Mouse (Mus musculus) heart, postnatal 0 days (tissue): ENCODE results near the gene Ccdc27. TPM values are rescaled to one million over a fixed set of nuclear protein-coding genes. Genes with fewer than 3 reads are reported as not detected.

ENCODE experiments used
- ATAC-seq: fragments of 200-750 bp; cut with Nextera tagmentation; 2 replicates; pipeline ENCODE4 v1.8.0; 2017; ENCODE audit warnings: low read depth, moderate number of reproducible peaks, moderate library complexity; ENCODE audit not compliant: insufficient read depth
- DNase-seq: peaks from one replicate; pipeline ENCODE4 v3.0.0-alpha.2; 2016; ENCODE audit warnings: low spot score
- H3K27ac ChIP-seq: fragments of 300-500 bp; sonication (generic); 2 replicates; pipeline ENCODE4 v1.5.1; 2014; ENCODE audit warnings: low read depth, mild to moderate bottlenecking
- H3K27me3 ChIP-seq: fragments of 300-500 bp; sonication (generic); 2 replicates; pipeline ENCODE4 v1.6.1; 2014; ENCODE audit warnings: low read length, mixed read lengths; ENCODE audit not compliant: control insufficient read depth, insufficient read depth
- H3K36me3 ChIP-seq: fragments of 300-500 bp; sonication (generic); replicated peaks from 2 replicates; pipeline ENCODE4 v1.6.1; 2014; ENCODE audit warnings: low read length, mixed read lengths; ENCODE audit not compliant: control insufficient read depth, insufficient read depth
- H3K4me1 ChIP-seq: fragments of 300-500 bp; sonication (generic); 2 replicates; pipeline ENCODE4 v1.6.1; 2014; ENCODE audit warnings: antibody characterized with exemption; ENCODE audit not compliant: control insufficient read depth, insufficient read depth
- H3K4me2 ChIP-seq: fragments of 300-500 bp; sonication (generic); 2 replicates; pipeline ENCODE4 v1.6.1; 2014; ENCODE audit warnings: low read depth, mild to moderate bottlenecking, low read length, moderate library complexity
- H3K4me3 ChIP-seq: fragments of 300-500 bp; sonication (generic); 2 replicates; pipeline ENCODE4 v1.5.1; 2014; ENCODE audit warnings: low read depth, low read length
- H3K9ac ChIP-seq: fragments of 300-500 bp; sonication (generic); replicated peaks from 2 replicates; pipeline ENCODE4 v1.6.1; 2014; ENCODE audit warnings: low read depth, low read length, mixed read lengths
- H3K9me3 ChIP-seq: fragments of 300-500 bp; sonication (generic); replicated peaks from 2 replicates; pipeline ENCODE4 v1.6.1; 2016; ENCODE audit warnings: low read length; ENCODE audit not compliant: control insufficient read depth
- CTCF ChIP-seq: IDR thresholded peaks from 2 replicates; pipeline ENCODE4 v1.5.1; 2016; ENCODE audit warnings: antibody characterized with exemption, control low read depth, low read depth
- EP300 ChIP-seq: IDR thresholded peaks from 2 replicates; pipeline ENCODE4 v1.6.1; 2016; ENCODE audit warnings: antibody characterized with exemption, low read depth
- WGBS: fragments of 180-500 bp; shearing (Covaris S2); extraction: QIAGEN DNeasy Blood & Tissue Kit; methylation state at CpG from one replicate; pipeline ENCODE4 v1.1.7; 2014; 5-methylcytosine and 5-hydroxymethylcytosine counted together
- polyA plus RNA-seq: library from polyadenylated mRNA; unstranded; fragments of >200 nt; fragmentation: Nextera tagmentation; extraction: Ambion mirVana; gene quantifications from 2 replicates; pipeline ENCODE4 v1.2.1, GENCODE M21; 2015
- total RNA-seq: library from RNA; depleted of rRNA; stranded (reverse); fragments of >200 nt; gene quantifications from 2 replicates; pipeline ENCODE4 v1.2.3, GENCODE M21; 2014; ENCODE audit warnings: low replicate concordance

Ccdc27 gene
- total and polyA plus RNA-seq, 2 experiments from 2014 or later: not detected

DNA sequence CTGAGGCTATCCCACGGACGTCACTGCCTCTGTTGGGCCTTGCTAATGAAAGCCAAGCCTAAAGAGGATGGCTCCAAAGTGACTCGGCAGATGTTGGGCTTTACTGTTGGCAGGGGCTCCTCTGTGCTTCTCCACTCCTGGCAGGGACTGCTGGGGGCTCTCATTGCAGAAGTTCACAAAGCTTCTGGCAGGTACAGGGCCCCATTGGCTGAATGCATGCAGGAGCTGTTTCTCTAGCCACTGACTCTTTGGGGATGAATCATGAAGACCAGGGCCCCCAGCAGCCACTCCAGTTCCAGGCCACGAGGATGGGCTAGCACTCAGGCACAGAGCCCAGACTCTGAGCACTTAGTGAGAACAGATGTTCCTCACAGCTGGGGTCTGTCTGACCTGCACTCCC, 15.2 kb upstream of the Ccdc27 start:
- no peak overlapping the region for H3K4me3 ChIP-seq
- no peak overlapping the region for H3K27ac ChIP-seq
- no peaks in the 10 kb centered on the region for H3K4me1 ChIP-seq
- no peaks in the 10 kb centered on the region for H3K27me3 ChIP-seq
- WGBS: 53% methylated on average over 4 of the region's 4 CpGs
- no peak overlapping the region for H3K4me2 ChIP-seq
- no peaks in the 10 kb centered on the region for H3K9me3 ChIP-seq
- ATAC-seq (no peak), DNase-seq (no peak)
- no peak overlapping the region for H3K9ac ChIP-seq
- no peak for TF ChIP-seq EP300
- no peak for TF ChIP-seq CTCF
- H3K36me3 ChIP-seq: no peaks in the 10 kb centered on the region

GRCm38 (mm10) chr4:154056661-154057060, 14.2 kb upstream of the Ccdc27 start:
- Histone ChIP-seq H3K27ac (0 out of 2 replicates have a peak overlapping the region, but pooled peaks have one; percentile 9), H3K9me3 (no peaks in the 10 kb centered on the region), H3K9ac (no peak overlapping the region), H3K4me2 (no peak overlapping the region), H3K4me3 (no peak overlapping the region), H3K4me1 (no peaks in the 10 kb centered on the region), H3K27me3 (no peaks in the 10 kb centered on the region), H3K36me3 (no peaks in the 10 kb centered on the region)
- WGBS: 27% methylated on average over 2 of the region's 2 CpGs
- TF ChIP-seq CTCF: no peak
- no peak for TF ChIP-seq EP300
- ATAC-seq: no peak
- no peak for DNase-seq

DNA sequence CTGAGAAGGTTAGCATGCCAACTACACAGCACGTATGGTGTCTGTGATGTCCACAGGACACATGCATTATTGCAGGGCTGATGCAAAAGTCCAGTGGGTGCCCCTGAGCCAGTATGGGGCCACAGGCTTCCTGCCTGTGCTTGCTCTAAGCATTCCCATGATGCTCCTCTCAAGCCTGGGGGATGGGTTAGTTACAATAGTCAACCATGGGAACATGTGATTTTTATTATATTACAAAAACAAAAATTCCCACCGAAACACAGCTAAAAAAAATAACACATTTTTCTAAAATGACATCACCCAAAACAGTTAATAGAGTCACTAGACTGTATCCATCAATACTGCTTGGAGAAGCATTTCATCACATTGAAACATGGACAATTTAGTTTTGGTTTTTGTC, 13.6 kb upstream of the Ccdc27 start:
- 56% methylated on average over 2 of the region's 2 CpGs for WGBS
- Histone ChIP-seq H3K27ac (0 out of 2 replicates have a peak overlapping the region, but pooled peaks have one; percentile 26), H3K9ac (no peak overlapping the region), H3K36me3 (no peaks in the 10 kb centered on the region), H3K4me1 (no peaks in the 10 kb centered on the region), H3K27me3 (no peaks in the 10 kb centered on the region), H3K4me2 (no peak overlapping the region), H3K4me3 (no peak overlapping the region), H3K9me3 (no peaks in the 10 kb centered on the region)
- DNase-seq (no peak), ATAC-seq (no peak)
- no peak for TF ChIP-seq EP300
- TF ChIP-seq CTCF: no peak

- peak overlapping the region; percentile 26; the same call in 1 of the 2 replicates for H3K27ac ChIP-seq
- H3K4me3 ChIP-seq: no peak overlapping the region
- no peak for ATAC-seq
- TF ChIP-seq EP300: no peak
- no peak for TF ChIP-seq CTCF
- DNase-seq: no peak
- no peaks in the 10 kb centered on the region for H3K27me3 ChIP-seq
- WGBS: 60% methylated on average over 7 of the region's 7 CpGs
- no peaks in the 10 kb centered on the region for H3K9me3 ChIP-seq
- no peaks in the 10 kb centered on the region for H3K36me3 ChIP-seq
- no peak overlapping the region for H3K9ac ChIP-seq
- H3K4me2 ChIP-seq: no peak overlapping the region
- H3K4me1 ChIP-seq: no peaks in the 10 kb centered on the region
These were observed 13.0 kb upstream of the Ccdc27 start for GRCm38 (mm10) chr4:154055482-154055881.

DNA sequence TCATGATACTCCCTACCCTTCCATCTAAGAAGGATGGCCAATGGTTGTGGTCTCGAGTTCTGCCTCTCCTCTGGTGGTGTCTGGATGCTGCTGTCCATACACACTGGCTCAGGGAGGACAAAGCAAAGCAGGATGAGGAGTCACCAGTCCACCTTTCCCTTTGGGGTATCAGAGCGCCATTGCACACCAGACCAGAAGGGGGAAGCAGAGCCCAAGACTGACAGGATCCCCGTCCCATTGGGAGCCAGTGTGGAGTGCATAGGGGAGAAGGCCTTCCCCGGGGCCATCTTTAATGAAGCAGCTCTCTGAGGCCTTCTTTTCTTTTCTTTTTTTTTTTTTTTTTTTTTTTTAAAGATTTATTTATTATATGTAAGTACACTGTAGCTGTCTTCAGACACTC, 10.6 kb upstream of the Ccdc27 start:
- Histone ChIP-seq H3K36me3 (no peaks in the 10 kb centered on the region), H3K4me1 (no peaks in the 10 kb centered on the region), H3K27me3 (no peaks in the 10 kb centered on the region), H3K27ac (no peak overlapping the region), H3K9ac (no peak overlapping the region), H3K9me3 (no peaks in the 10 kb centered on the region), H3K4me3 (no peak overlapping the region), H3K4me2 (no peak overlapping the region)
- TF ChIP-seq EP300 (no peak), CTCF (peak; percentile 21; the same call in 1 of the 2 replicates)
- ATAC-seq (no peak), DNase-seq (no peak)
- WGBS: 50% methylated on average over 4 of the region's 4 CpGs

- 83% methylated on average over 3 of the region's 3 CpGs for WGBS
- no peak for TF ChIP-seq CTCF
- TF ChIP-seq EP300: no peak
These were observed 8.9 kb upstream of the Ccdc27 start for GRCm38 (mm10) chr4:154051401-154051800.

More at GRCm38 (mm10) chr4:154051401-154051800, 8.9 kb upstream of the Ccdc27 start:
- no peaks in the 10 kb centered on the region for H3K27me3 ChIP-seq
- H3K4me3 ChIP-seq: no peak overlapping the region
- no peak overlapping the region for H3K4me2 ChIP-seq
- DNase-seq: no peak
- H3K9ac ChIP-seq: no peak overlapping the region
- ATAC-seq: no peak
- H3K27ac ChIP-seq: no peak overlapping the region
- H3K9me3 ChIP-seq: no peaks in the 10 kb centered on the region
- no peaks in the 10 kb centered on the region for H3K4me1 ChIP-seq
- H3K36me3 ChIP-seq: no peaks in the 10 kb centered on the region
